Mouse (Mus musculus) midbrain, embryonic 13.5 days (tissue): ENCODE measurements around the gene Ly6g6c. TPM values are rescaled to one million over a fixed set of nuclear protein-coding genes. Genes with fewer than 3 reads are reported as not detected.
A peak's percentile ranks its signal among the peaks of the same experiment; 100 is the strongest.

Experiments used
- ATAC-seq: fragments of 200-750 bp; cut with Nextera tagmentation; 2 replicates; pipeline ENCODE4 v1.8.0; 2017; ENCODE audit warnings: mild to moderate bottlenecking, moderate TSS enrichment, moderate library complexity
- H3K27ac ChIP-seq: fragments of 300-500 bp; sonication (generic); 2 replicates; pipeline ENCODE4 v1.5.1; 2015; ENCODE audit warnings: inconsistent platforms, mild to moderate bottlenecking, moderate library complexity
- H3K27me3 ChIP-seq: fragments of 300-500 bp; sonication (generic); 2 replicates; pipeline ENCODE4 v1.6.1; 2015; ENCODE audit warnings: mild to moderate bottlenecking, inconsistent platforms
- H3K36me3 ChIP-seq: fragments of 300-500 bp; sonication (generic); 2 replicates; pipeline ENCODE4 v1.6.1; 2015; ENCODE audit warnings: mild to moderate bottlenecking, inconsistent platforms
- H3K4me1 ChIP-seq: fragments of 300-500 bp; sonication (generic); replicated peaks from 2 replicates; pipeline ENCODE4 v1.6.1; 2015; ENCODE audit warnings: inconsistent platforms
- H3K4me2 ChIP-seq: fragments of 300-500 bp; sonication (generic); replicated peaks from 2 replicates; pipeline ENCODE4 v1.6.1; 2015; ENCODE audit warnings: moderate library complexity, mild to moderate bottlenecking, inconsistent platforms
- H3K4me3 ChIP-seq: fragments of 300-500 bp; sonication (generic); replicated peaks from 2 replicates; pipeline ENCODE4 v1.5.1; 2015; ENCODE audit warnings: mild to moderate bottlenecking, inconsistent platforms
- H3K9ac ChIP-seq: fragments of 300-500 bp; sonication (generic); replicated peaks from 2 replicates; pipeline ENCODE4 v1.6.1; 2015; ENCODE audit warnings: mild to moderate bottlenecking, inconsistent platforms
- H3K9me3 ChIP-seq: fragments of 300-500 bp; sonication (generic); 2 replicates; pipeline ENCODE4 v1.6.1; 2016; ENCODE audit warnings: mild to moderate bottlenecking, inconsistent platforms
- WGBS: fragments of 180-500 bp; shearing (Covaris S2); methylation state at CpG from one replicate; pipeline ENCODE4 v1.1.7; 2015; 5-methylcytosine and 5-hydroxymethylcytosine counted together
- polyA plus RNA-seq: library from polyadenylated mRNA; unstranded; fragments of >200 nt; fragmentation: Nextera tagmentation; extraction: Ambion mirVana; gene quantifications from 2 replicates; pipeline ENCODE4 v1.2.1, GENCODE M21; 2015

Gene Ly6g6c
- polyA plus RNA-seq, 1 experiment from 2014 or later, result not detected

- H3K9me3 ChIP-seq, result no peaks in the 10 kb centered on the region
- H3K9ac ChIP-seq, result no peak overlapping the region
- no peak for ATAC-seq
- no peak overlapping the region for H3K4me2 ChIP-seq
- WGBS, result 82% methylated on average over 6 of the region's 6 CpGs
- peaks cover 6% of the 10 kb centered on the region for H3K4me1 ChIP-seq
- H3K27me3 ChIP-seq, result no peaks in the 10 kb centered on the region
- no peak overlapping the region for H3K27ac ChIP-seq
- H3K36me3 ChIP-seq, result no peaks in the 10 kb centered on the region
- no peak overlapping the region for H3K4me3 ChIP-seq
These were observed 30.3 kb upstream of the Ly6g6c start for GRCm38 (mm10) chr17:35034896-35035295.

DNA sequence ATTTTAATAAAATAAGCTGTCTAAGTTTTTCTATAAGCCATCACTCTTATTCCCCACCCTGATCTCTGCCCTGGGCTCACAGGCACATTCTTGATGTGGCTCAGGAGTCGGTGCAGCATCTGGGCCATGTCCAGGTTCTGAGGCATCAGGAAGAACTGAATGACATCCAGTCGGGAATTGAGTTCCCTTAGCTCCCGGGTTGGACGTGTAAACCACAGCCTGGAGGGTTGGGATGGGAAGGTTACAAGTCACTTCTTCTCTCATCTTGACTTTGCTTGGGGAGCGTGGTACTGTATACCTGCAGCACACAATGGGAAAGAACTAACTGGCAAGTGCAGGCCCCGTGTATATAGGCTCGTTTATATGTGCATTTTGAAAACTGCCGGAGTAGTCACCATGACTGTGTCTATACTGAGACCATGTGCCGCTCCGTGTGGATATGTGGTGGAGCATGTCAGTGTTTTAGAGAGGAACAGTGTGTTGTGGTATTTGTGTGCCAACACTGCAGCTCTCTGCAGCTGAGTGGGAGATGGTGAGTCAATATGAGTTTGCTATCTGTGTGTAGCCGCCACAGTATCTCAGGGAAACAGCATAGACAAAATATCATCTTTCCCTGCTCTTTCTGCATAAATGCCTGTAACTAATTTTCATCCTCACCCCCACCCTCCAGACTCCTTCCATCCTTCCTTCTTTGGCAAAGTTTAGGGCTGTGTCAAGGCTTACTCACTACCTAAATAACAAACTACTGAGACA is 25.9 kb upstream of the Ly6g6c start:
- Histone ChIP-seq H3K9me3 (no peaks in the 10 kb centered on the region), H3K4me3 (no peak overlapping the region), H3K4me2 (no peak overlapping the region), H3K9ac (no peak overlapping the region), H3K27me3 (no peaks in the 10 kb centered on the region), H3K36me3 (no peaks in the 10 kb centered on the region), H3K4me1 (no peaks in the 10 kb centered on the region), H3K27ac (no peak overlapping the region)
- no peak for ATAC-seq
- 88% methylated on average over 11 of the region's 11 CpGs for WGBS

DNA sequence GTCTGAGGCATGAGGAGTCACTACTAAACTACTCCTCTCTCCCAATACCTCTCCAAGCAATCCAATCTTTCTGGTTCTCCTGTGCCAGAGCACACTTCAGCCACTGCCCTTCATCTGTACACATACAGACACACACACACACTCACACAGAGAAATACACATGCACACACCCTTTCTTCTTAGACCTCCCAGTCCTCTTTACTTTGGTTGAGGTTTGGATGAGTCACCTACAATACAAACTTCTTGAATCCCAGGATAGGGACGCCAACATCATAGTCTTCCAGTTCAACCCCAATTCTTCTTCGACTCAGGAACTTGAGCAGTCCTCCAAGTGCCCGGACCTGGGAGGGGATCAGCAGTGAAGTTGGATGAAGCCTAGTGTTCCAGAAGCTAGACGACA is 21.4 kb upstream of the Ly6g6c start:
- 92% methylated on average over 4 of the region's 4 CpGs for WGBS
- H3K27me3 ChIP-seq, result no peaks in the 10 kb centered on the region
- no peak for ATAC-seq
- H3K4me1 ChIP-seq, result peaks cover 27% of the 10 kb centered on the region
- no peak overlapping the region for H3K4me2 ChIP-seq
- H3K27ac ChIP-seq, result no peak overlapping the region
- no peak overlapping the region for H3K9ac ChIP-seq
- no peaks in the 10 kb centered on the region for H3K9me3 ChIP-seq
- no peaks in the 10 kb centered on the region for H3K36me3 ChIP-seq
- no peak overlapping the region for H3K4me3 ChIP-seq

DNA sequence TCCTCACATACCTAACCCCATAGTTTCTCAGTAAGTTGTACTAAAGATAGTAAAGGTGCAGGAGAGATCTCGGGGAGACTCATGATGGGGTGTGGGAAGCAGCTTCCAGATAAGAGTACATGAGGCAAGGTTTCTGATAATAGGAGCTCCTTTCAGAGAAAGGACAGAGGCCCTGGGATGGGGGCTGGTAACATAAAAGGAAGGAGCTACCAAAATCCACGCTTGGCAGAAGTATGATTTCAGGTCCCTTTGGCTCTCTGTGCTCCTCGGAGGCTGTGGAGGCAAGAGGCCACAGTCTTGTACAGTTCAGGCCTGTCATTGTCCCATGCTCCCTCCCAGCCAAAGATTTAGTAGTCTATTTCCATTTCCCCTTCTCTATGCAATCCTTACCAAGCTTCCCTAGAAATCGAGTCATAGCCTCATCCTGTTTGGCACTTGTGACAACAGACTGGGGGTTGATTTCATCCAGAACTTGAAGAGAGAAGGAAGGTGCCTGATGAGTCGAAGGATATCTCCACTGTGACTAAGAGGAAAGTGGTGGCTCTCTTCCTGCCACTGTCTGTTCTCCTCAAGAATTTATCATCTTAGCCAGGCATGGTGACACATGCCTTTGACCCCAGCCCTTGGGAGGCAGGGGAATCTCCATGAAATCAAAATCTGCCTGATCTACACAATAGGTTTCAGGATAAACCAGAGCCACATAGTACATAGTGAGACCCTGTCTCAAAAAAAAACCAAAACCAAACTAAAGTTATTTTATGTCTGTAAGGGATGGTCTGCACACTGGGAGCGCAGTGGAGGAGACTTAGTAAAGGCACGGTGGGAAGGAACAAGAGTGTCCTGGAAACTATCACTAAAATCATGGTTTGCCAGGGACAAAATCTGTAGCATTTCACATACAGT is 20.0 kb upstream of the Ly6g6c start:
- ATAC-seq, result no peak
- Histone ChIP-seq H3K4me2 (peak overlapping the region; percentile 95), H3K36me3 (no peaks in the 10 kb centered on the region), H3K4me3 (peak overlapping the region; percentile 50), H3K27ac (no peak overlapping the region), H3K27me3 (no peaks in the 10 kb centered on the region), H3K9ac (no peak overlapping the region), H3K4me1 (peaks cover 40% of the 10 kb centered on the region), H3K9me3 (no peaks in the 10 kb centered on the region)
- 89% methylated on average over 7 of the region's 7 CpGs for WGBS

GRCm38 (mm10) chr17:35045807-35046680 is 19.1 kb upstream of the Ly6g6c start:
- Histone ChIP-seq H3K36me3 (no peaks in the 10 kb centered on the region), H3K4me2 (peak overlapping the region; percentile 95), H3K27me3 (no peaks in the 10 kb centered on the region), H3K4me1 (peaks cover 47% of the 10 kb centered on the region), H3K9me3 (no peaks in the 10 kb centered on the region), H3K27ac (0 out of 2 replicates have a peak overlapping the region, but pooled peaks have one; percentile 19), H3K9ac (peak overlapping the region; percentile 75), H3K4me3 (peak overlapping the region; percentile 50)
- ATAC-seq, result peak; percentile 82
- 7% methylated on average over 40 of the region's 48 CpGs for WGBS

- no peaks in the 10 kb centered on the region for H3K36me3 ChIP-seq
- peaks cover 55% of the 10 kb centered on the region for H3K4me1 ChIP-seq
These were observed 18.3 kb upstream of the Ly6g6c start, which contains the start of gene Msh5 for GRCm38 (mm10) chr17:35046681-35047455. Msh5 (minus strand) TSS chr17:35046745.

DNA sequence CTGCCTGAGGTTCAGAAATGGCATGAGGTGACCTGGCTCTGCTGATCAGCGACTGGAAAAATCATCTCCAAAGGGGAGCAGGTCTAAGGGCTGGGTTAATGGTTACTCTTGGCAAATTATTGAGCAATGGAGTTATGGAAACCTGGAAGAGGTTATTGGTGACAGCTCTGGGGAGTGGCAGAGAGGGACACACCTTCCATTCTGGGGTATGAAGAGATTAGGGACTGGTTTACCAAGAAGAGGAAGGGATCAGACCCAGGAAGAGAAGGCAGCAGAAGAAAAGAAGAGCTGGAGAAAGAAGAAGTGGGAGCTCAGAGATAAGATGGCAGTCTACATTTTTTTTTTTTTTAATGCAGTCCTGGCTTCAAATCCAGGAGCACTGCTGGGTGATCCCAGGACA is 17.5 kb upstream of the Ly6g6c start:
- no peak for ATAC-seq

More at GRCm38 (mm10) chr17:35046681-35047455, 18.3 kb upstream of the Ly6g6c start, which contains the start of gene Msh5:
- peak within 1 kb of the TSS; percentile 95 for H3K4me2 ChIP-seq
- no peaks in the 10 kb centered on the region for H3K9me3 ChIP-seq
- 3% methylated on average over 33 of the region's 33 CpGs for WGBS
- H3K9ac ChIP-seq, result peak within 1 kb of the TSS; percentile 75
- no peaks in the 10 kb centered on the region for H3K27me3 ChIP-seq
- peak within 1 kb of the TSS; percentile 50 for H3K4me3 ChIP-seq
- ATAC-seq, result peak; percentile 98
- 0 out of 2 replicates have a peak within 1 kb of the TSS, but pooled peaks have one; percentile 31 for H3K27ac ChIP-seq

GRCm38 (mm10) chr17:35048149-35048931 is 16.8 kb upstream of the Ly6g6c start:
- Histone ChIP-seq H3K4me1 (peaks cover 67% of the 10 kb centered on the region), H3K36me3 (peaks cover 3% of the 10 kb centered on the region; the same call in 1 of the 2 replicates), H3K27ac (peak overlapping the region; percentile 17; the same call in 1 of the 2 replicates), H3K27me3 (no peaks in the 10 kb centered on the region), H3K9me3 (no peaks in the 10 kb centered on the region), H3K9ac (no peak overlapping the region), H3K4me3 (no peak overlapping the region), H3K4me2 (no peak overlapping the region)
- no peak for ATAC-seq
- WGBS, result 42% methylated on average over 11 of the region's 11 CpGs

More for the DNA sequence above, 17.5 kb upstream of the Ly6g6c start:
- Histone ChIP-seq H3K27me3 (no peaks in the 10 kb centered on the region), H3K4me1 (peaks cover 63% of the 10 kb centered on the region), H3K9me3 (no peaks in the 10 kb centered on the region), H3K4me3 (no peak overlapping the region), H3K9ac (no peak overlapping the region), H3K27ac (0 out of 2 replicates have a peak overlapping the region, but pooled peaks have one; percentile 17), H3K36me3 (no peaks in the 10 kb centered on the region; the same call in 1 of the 2 replicates), H3K4me2 (no peak overlapping the region)
- WGBS, result 55% methylated on average over 1 of the region's 1 CpGs

GRCm38 (mm10) chr17:35048932-35049440 is 16.2 kb upstream of the Ly6g6c start:
- 65% methylated on average over 5 of the region's 5 CpGs for WGBS
- H3K27ac ChIP-seq, result no peak overlapping the region

GRCm38 (mm10) chr17:35049561-35050016 is 15.6 kb upstream of the Ly6g6c start, which contains the start of gene Clic1:
Clic1 (plus strand) TSS chr17:35049966.
- peak within 1 kb of the TSS; percentile 46 for H3K4me3 ChIP-seq
- peak; percentile 10; the same call in 1 of the 2 replicates for ATAC-seq
- 4% methylated on average over 11 of the region's 11 CpGs for WGBS
- H3K27me3 ChIP-seq, result no peaks in the 10 kb centered on the region
- peaks cover 13% of the 10 kb centered on the region for H3K36me3 ChIP-seq
- H3K9me3 ChIP-seq, result no peaks in the 10 kb centered on the region
- peak within 1 kb of the TSS; percentile 88 for H3K27ac ChIP-seq
- peaks cover 67% of the 10 kb centered on the region for H3K4me1 ChIP-seq
- peak within 1 kb of the TSS; percentile 69 for H3K4me2 ChIP-seq
- H3K9ac ChIP-seq, result peak within 1 kb of the TSS; percentile 71

More at GRCm38 (mm10) chr17:35048932-35049440, 16.2 kb upstream of the Ly6g6c start:
- Histone ChIP-seq H3K36me3 (peaks cover 7% of the 10 kb centered on the region), H3K9me3 (no peaks in the 10 kb centered on the region), H3K4me3 (no peak overlapping the region), H3K27me3 (no peaks in the 10 kb centered on the region), H3K4me1 (peaks cover 67% of the 10 kb centered on the region), H3K4me2 (peak overlapping the region; percentile 69), H3K9ac (no peak overlapping the region)
- ATAC-seq, result no peak
